In genomic region chr11:95106440-95107236, GRCm38 (mm10) we compare ENCODE assay signal across 9 mouse cellular contexts. TPM values are rescaled to one million over a fixed set of nuclear protein-coding genes. Genes with fewer than 3 reads are reported as not detected.
DNase-seq lines count a peak whose midpoint lies in the region; ATAC-seq lines count a peak whose summit lies in the region.
"Had no signal": no experiment of that assay in that cellular context is flagged by ENCODE, and none has a peak within 500 bp of the region (broad histone marks: within the 10 kb centered on the region; RNA-seq: fewer than 3 reads in every experiment).

No protein-coding gene starts in this region.

- peak; percentile 74 to 75 for DNase-seq in B cell, adult 2 months
- DNase-seq in adrenal gland, adult 8-10 months = peak; percentile 79
- DNase-seq in embryonic facial prominence, embryonic 10.5 days (ENCODE audit: low spot score) = peak; percentile 85
- DNase-seq in heart, adult 18-20 months = peak; percentile 70 to 90
- peak; percentile 86 for DNase-seq in kidney, adult 18-20 months
- peak; percentile 85 for DNase-seq in limb, embryonic 10.5 days (ENCODE audit: low spot score)
- peak; percentile 75 for DNase-seq in naive thymus-derived CD4-positive, alpha-beta T cell, adult 2 months (ENCODE audit: low read depth)

- H3K27me3 ChIP-seq in embryonic facial prominence, embryonic 10.5 days (replicated peaks; ENCODE audit: low read depth, poor library complexity, severe bottlenecking) = peaks cover 14% of the 10 kb centered on the region
- peaks cover 22% of the 10 kb centered on the region for H3K27me3 ChIP-seq in limb, embryonic 10.5 days (ENCODE audit: low read depth, poor library complexity, severe bottlenecking)
- no peaks in the 10 kb centered on the region for H3K27me3 ChIP-seq in stomach, embryonic 16.5 days (ENCODE audit: control insufficient read depth, insufficient read depth, low read length)

- peak; percentile 37; the same call in 1 of the 2 replicates for ATAC-seq in stomach, embryonic 16.5 days (ENCODE audit: insufficient read depth, low FRiP score)

- WGBS in embryonic facial prominence, embryonic 10.5 days = 38% methylated on average over 23 of the region's 23 CpGs
- 33% methylated on average over 23 of the region's 23 CpGs for WGBS in limb, embryonic 10.5 days
- WGBS in stomach, embryonic 16.5 days = 36% methylated on average over 23 of the region's 23 CpGs

- no peak overlapping the region for H3K4me2 ChIP-seq in stomach, embryonic 16.5 days (ENCODE audit: low read depth, low read length)

- H3K4me3 ChIP-seq in embryonic facial prominence, embryonic 10.5 days = no peak overlapping the region
- no peak overlapping the region for H3K4me3 ChIP-seq in limb, embryonic 10.5 days
- no peak overlapping the region for H3K4me3 ChIP-seq in stomach, embryonic 16.5 days (replicated peaks; ENCODE audit: low read length)
- H3K4me3 ChIP-seq: erythroblast, embryonic 14.5 days had no signal

- H3K9me3 ChIP-seq in embryonic facial prominence, embryonic 10.5 days = no peaks in the 10 kb centered on the region
- no peaks in the 10 kb centered on the region for H3K9me3 ChIP-seq in limb, embryonic 10.5 days (replicated peaks)
- no peaks in the 10 kb centered on the region for H3K9me3 ChIP-seq in stomach, embryonic 16.5 days (replicated peaks; ENCODE audit: control insufficient read depth, low read length)

- H3K9ac ChIP-seq in stomach, embryonic 16.5 days (ENCODE audit: low read length) = no peak overlapping the region

- no peaks in the 10 kb centered on the region for H3K36me3 ChIP-seq in embryonic facial prominence, embryonic 10.5 days (replicated peaks)
- no peaks in the 10 kb centered on the region for H3K36me3 ChIP-seq in limb, embryonic 10.5 days
- no peaks in the 10 kb centered on the region for H3K36me3 ChIP-seq in stomach, embryonic 16.5 days (ENCODE audit: control insufficient read depth, insufficient read depth, low read length)

- H3K27ac ChIP-seq in embryonic facial prominence, embryonic 10.5 days (replicated peaks) = no peak overlapping the region
- no peak overlapping the region for H3K27ac ChIP-seq in limb, embryonic 10.5 days
- no peak overlapping the region for H3K27ac ChIP-seq in stomach, embryonic 16.5 days (ENCODE audit: low read length)

- H3K4me1 ChIP-seq in embryonic facial prominence, embryonic 10.5 days = peaks cover 34% of the 10 kb centered on the region
- H3K4me1 ChIP-seq in limb, embryonic 10.5 days = peaks cover 26% of the 10 kb centered on the region
- peaks cover 5% of the 10 kb centered on the region; the same call in 1 of the 2 replicates for H3K4me1 ChIP-seq in stomach, embryonic 16.5 days (ENCODE audit: control insufficient read depth, insufficient read depth, low read length)

RNA-seq across cellular contexts. Expression of gene Dlx3, which starts 13.3 kb away (rescaled TPM):
- not detected for total RNA-seq in adrenal gland, adult 8-10 months (2022)
- 29.8 and 31.3 TPM in 2 replicates for polyA plus RNA-seq in embryonic facial prominence, embryonic 10.5 days (2016; fragmentation: Nextera tagmentation; extraction: Ambion mirVana)
- total RNA-seq in heart, adult 18-20 months (2021) = not detected
- 6.9 and 9.5 TPM in 2 replicates for polyA plus RNA-seq in limb, embryonic 10.5 days (2016; fragmentation: Nextera tagmentation; extraction: Ambion mirVana)
- polyA plus RNA-seq in stomach, embryonic 16.5 days (2015; fragmentation: Nextera tagmentation; extraction: Ambion mirVana) = 3.0 and 3.9 TPM in 2 replicates
- polyA plus RNA-seq: erythroblast, embryonic 14.5 days had no signal

RNA-seq across cellular contexts. Expression of gene Itga3, which starts 30.0 kb away (rescaled TPM):
- total RNA-seq in adrenal gland, adult 8-10 months (2022) = 10 to 100 TPM; 40.8 to 74.6 (median 49.9) TPM
- 11.5 and 12.2 TPM in 2 replicates for polyA plus RNA-seq in embryonic facial prominence, embryonic 10.5 days (2016; fragmentation: Nextera tagmentation; extraction: Ambion mirVana)
- 10 to 100 TPM in 1 of 2 experiments, 1 to 10 TPM in 1; 8.6 to 10.1 TPM for total RNA-seq in heart, adult 18-20 months (2021)
- 10.2 and 11.1 TPM in 2 replicates for polyA plus RNA-seq in limb, embryonic 10.5 days (2016; fragmentation: Nextera tagmentation; extraction: Ambion mirVana)
- polyA plus RNA-seq in stomach, embryonic 16.5 days (2015; fragmentation: Nextera tagmentation; extraction: Ambion mirVana) = 19.4 and 19.9 TPM in 2 replicates

RNA-seq across cellular contexts. Expression of gene Dlx4, which starts 39.4 kb away (rescaled TPM):
- under 1 TPM in 2 of 4 experiments, not detected in 2; 0.28 to 0.32 TPM for total RNA-seq in adrenal gland, adult 8-10 months (2022)
- polyA plus RNA-seq in embryonic facial prominence, embryonic 10.5 days (2016; fragmentation: Nextera tagmentation; extraction: Ambion mirVana) = 3.6 and 4.3 TPM in 2 replicates
- under 1 TPM in 1 of 2 experiments, not detected in 1; 0.18 TPM for total RNA-seq in heart, adult 18-20 months (2021)
- 0.85 and 1.9 TPM in 2 replicates for polyA plus RNA-seq in limb, embryonic 10.5 days (2016; fragmentation: Nextera tagmentation; extraction: Ambion mirVana)
- 0.99 and 1.7 TPM in 2 replicates for polyA plus RNA-seq in stomach, embryonic 16.5 days (2015; fragmentation: Nextera tagmentation; extraction: Ambion mirVana)
- polyA plus RNA-seq: erythroblast, embryonic 14.5 days had no signal
